In the genomic region with DNA sequence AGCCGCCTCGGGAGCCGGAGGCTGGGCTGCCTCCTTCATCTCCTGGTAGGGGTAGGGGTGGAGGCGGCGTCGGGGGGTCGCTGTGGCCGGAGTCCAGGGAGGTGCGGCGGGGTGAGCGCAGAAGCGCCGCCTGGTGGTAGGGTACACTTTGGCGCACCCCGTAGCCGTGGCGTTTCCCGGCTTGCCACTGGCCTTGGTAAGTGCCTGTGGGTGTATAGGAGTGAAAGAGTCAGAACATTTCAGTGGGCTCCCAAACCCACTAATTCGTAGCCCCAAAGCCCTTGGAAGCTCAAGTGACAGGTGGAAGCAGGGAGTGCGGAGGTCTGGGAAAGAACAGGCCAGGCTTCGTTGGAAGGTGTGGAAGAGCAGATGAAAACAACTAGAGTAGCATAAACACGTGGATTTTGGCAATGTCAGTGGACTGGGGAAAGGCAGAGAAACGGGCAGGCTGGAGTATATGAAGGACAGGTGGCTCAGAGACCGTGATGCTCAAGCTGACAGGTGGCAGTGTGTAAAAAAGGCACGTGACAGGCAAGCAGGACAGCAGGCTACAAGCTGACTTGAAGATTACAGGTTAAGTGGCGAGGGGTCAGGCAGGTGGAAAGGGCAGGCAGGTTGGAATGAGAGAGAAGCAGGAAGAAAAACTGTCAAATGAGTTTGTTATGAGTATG, we compare ENCODE assay signal across 8 mouse cellular contexts. TPM values are rescaled to one million over a fixed set of nuclear protein-coding genes. Genes with fewer than 3 reads are reported as not detected.
DNase-seq lines count a peak whose midpoint lies in the region; ATAC-seq and TF ChIP-seq lines count a peak whose summit lies in the region.

No protein-coding gene starts in this region.

- peak; percentile 38 for ATAC-seq in granulocyte monocyte progenitor cell, adult 5-6 weeks (replicated peaks; ENCODE audit: poor library complexity, severe bottlenecking)
- ATAC-seq in liver, embryonic 12.5 days: no peak

- TF ChIP-seq POLR2A in heart, adult 2 months (IDR thresholded peaks at IDR 0.05; ENCODE audit: insufficient read depth, low read depth, low read length): no peak

- H3K27me3 ChIP-seq in heart, adult 2 months (ENCODE audit: control insufficient read depth, insufficient read depth, low read length): peaks cover 24% of the 10 kb centered on the region
- peaks cover 93% of the 10 kb centered on the region for H3K27me3 ChIP-seq in liver, embryonic 12.5 days (replicated peaks)

- H3K36me3 ChIP-seq in heart, adult 2 months (ENCODE audit: control insufficient read depth, insufficient read depth, low read length): no peaks in the 10 kb centered on the region
- no peaks in the 10 kb centered on the region for H3K36me3 ChIP-seq in liver, embryonic 12.5 days

- peaks cover 4% of the 10 kb centered on the region for H3K4me1 ChIP-seq in heart, adult 2 months (ENCODE audit: control insufficient read depth, insufficient read depth, low read length)
- H3K4me1 ChIP-seq in liver, embryonic 12.5 days: peaks cover 19% of the 10 kb centered on the region

- DNase-seq in heart, adult 2 months: peak in 1 of 2 experiments; percentile 23
- DNase-seq in heart, postnatal 4 days: no peak
- DNase-seq in thymus, postnatal 0 days (ENCODE audit: low spot score): peak; percentile 15
- no peak for DNase-seq in thymus, adult 18-20 months
- peak; percentile 58 for DNase-seq in retina, embryonic 14.5 days (ENCODE audit: low spot score)
- DNase-seq in spleen, adult 12 weeks (ENCODE audit: low spot score): no peak

- no peak for TF ChIP-seq EP300 in heart, adult 2 months (IDR thresholded peaks at IDR 0.05; ENCODE audit: insufficient read depth, low read depth, low read length)

- intact Hi-C loops in heart, adult 2 months (cut with DNase I): no loop called here

- no peak overlapping the region for H3K27ac ChIP-seq in heart, adult 2 months
- no peak overlapping the region for H3K27ac ChIP-seq in liver, embryonic 12.5 days

- peak overlapping the region; percentile 78 for H3K4me2 ChIP-seq in liver, embryonic 12.5 days

- 8% methylated on average over 26 of the region's 26 CpGs for WGBS in heart, adult 2 months
- 5% methylated on average over 26 of the region's 26 CpGs for WGBS in liver, embryonic 12.5 days (ENCODE audit: insufficient replicate concordance)

- peak; percentile 67 for TF ChIP-seq CTCF in heart, adult 2 months (IDR thresholded peaks at IDR 0.05)

- no peaks in the 10 kb centered on the region for H3K79me2 ChIP-seq in heart, adult 2 months (replicated peaks; ENCODE audit: control insufficient read depth, insufficient read depth, low read length)

- H3K9me3 ChIP-seq in liver, embryonic 12.5 days (replicated peaks): no peaks in the 10 kb centered on the region

- no peak overlapping the region for H3K4me3 ChIP-seq in heart, adult 2 months
- H3K4me3 ChIP-seq in liver, embryonic 12.5 days: peak overlapping the region; percentile 55

- H3K9ac ChIP-seq in heart, adult 2 months (ENCODE audit: low read depth, low read length): no peak overlapping the region
- no peak overlapping the region for H3K9ac ChIP-seq in liver, embryonic 12.5 days

RNA-seq across cellular contexts. Expression of a gene that starts 2.6 kb away (rescaled TPM):
- total RNA-seq in heart, adult 2 months (2021): under 1 TPM in 1 of 2 experiments, not detected in 1; 0.23 TPM
- 0.25 and 0.32 TPM in 2 replicates for polyA plus RNA-seq in heart, adult 2 months (2012; rRNA removed)
- total RNA-seq in heart, postnatal 4 days (2021): under 1 TPM; 0.10 to 0.16 TPM
- polyA plus RNA-seq in thymus, postnatal 0 days (2015; fragmentation: Nextera tagmentation; extraction: Ambion mirVana): 0.09 TPM in 2 replicates
- not detected in 2 replicates for total RNA-seq in granulocyte monocyte progenitor cell, adult 5-6 weeks (2014; fragmentation: Nextera tagmentation)
- total RNA-seq in granulocyte monocyte progenitor cell, adult 5-6 weeks (2017): not detected in 2 replicates
- polyA plus RNA-seq in liver, embryonic 12.5 days (2016; fragmentation: Nextera tagmentation; extraction: Ambion mirVana): 0.15 and 0.18 TPM in 2 replicates

RNA-seq across cellular contexts. Expression of a gene that starts 7.7 kb away (rescaled TPM):
- 1 to 10 TPM; 5.3 to 5.6 TPM for total RNA-seq in heart, adult 2 months (2021)
- 8.2 and 10.2 TPM in 2 replicates for polyA plus RNA-seq in heart, adult 2 months (2012; rRNA removed)
- total RNA-seq in heart, postnatal 4 days (2021): 1 to 10 TPM; 3.3 to 5.6 TPM
- 32.0 and 38.3 TPM in 2 replicates for polyA plus RNA-seq in thymus, postnatal 0 days (2015; fragmentation: Nextera tagmentation; extraction: Ambion mirVana)
- total RNA-seq in granulocyte monocyte progenitor cell, adult 5-6 weeks (2014; fragmentation: Nextera tagmentation): 56.6 and 87.9 TPM in 2 replicates
- 12.4 and 15.1 TPM in 2 replicates for total RNA-seq in granulocyte monocyte progenitor cell, adult 5-6 weeks (2017)
- polyA plus RNA-seq in liver, embryonic 12.5 days (2016; fragmentation: Nextera tagmentation; extraction: Ambion mirVana): 34.0 and 34.5 TPM in 2 replicates

RNA-seq across cellular contexts. Expression of a gene that starts 19.5 kb away (rescaled TPM):
- 10 to 100 TPM; 10.7 to 13.4 TPM for total RNA-seq in heart, adult 2 months (2021)
- 8.2 and 9.7 TPM in 2 replicates for polyA plus RNA-seq in heart, adult 2 months (2012; rRNA removed)
- total RNA-seq in heart, postnatal 4 days (2021): 10 to 100 TPM; 12.2 to 13.2 TPM
- 9.8 and 10.3 TPM in 2 replicates for polyA plus RNA-seq in thymus, postnatal 0 days (2015; fragmentation: Nextera tagmentation; extraction: Ambion mirVana)
- total RNA-seq in granulocyte monocyte progenitor cell, adult 5-6 weeks (2014; fragmentation: Nextera tagmentation): 11.9 and 16.2 TPM in 2 replicates
- total RNA-seq in granulocyte monocyte progenitor cell, adult 5-6 weeks (2017): 10.0 and 13.0 TPM in 2 replicates
- polyA plus RNA-seq in liver, embryonic 12.5 days (2016; fragmentation: Nextera tagmentation; extraction: Ambion mirVana): 6.9 TPM in 2 replicates

RNA-seq across cellular contexts. Expression of a gene that starts 22.0 kb away (rescaled TPM):
- 1 to 10 TPM; 3.9 to 4.1 TPM for total RNA-seq in heart, adult 2 months (2021)
- 1.1 and 1.3 TPM in 2 replicates for polyA plus RNA-seq in heart, adult 2 months (2012; rRNA removed)
- total RNA-seq in heart, postnatal 4 days (2021): 1 to 10 TPM; 2.9 to 3.8 TPM
- 1.1 and 1.5 TPM in 2 replicates for polyA plus RNA-seq in thymus, postnatal 0 days (2015; fragmentation: Nextera tagmentation; extraction: Ambion mirVana)
- 3.0 and 5.2 TPM in 2 replicates for total RNA-seq in granulocyte monocyte progenitor cell, adult 5-6 weeks (2014; fragmentation: Nextera tagmentation)
- total RNA-seq in granulocyte monocyte progenitor cell, adult 5-6 weeks (2017): 0.26 and 0.82 TPM in 2 replicates
- 2.4 and 2.5 TPM in 2 replicates for polyA plus RNA-seq in liver, embryonic 12.5 days (2016; fragmentation: Nextera tagmentation; extraction: Ambion mirVana)

Comparison
In these comparisons a context has a peak if more than half of its experiments do, and no peak if none do; other contexts are left out.
1. DNase-seq: peak in thymus, postnatal 0 days (single experiment) and retina, embryonic 14.5 days (single experiment); none in heart, postnatal 4 days (single experiment), thymus, adult 18-20 months (0 of 2) and spleen, adult 12 weeks (single experiment).